Mouse (Mus musculus): Measurements from ENCODE around the gene Rapgef5.

Rapgef5 gene

DNA sequence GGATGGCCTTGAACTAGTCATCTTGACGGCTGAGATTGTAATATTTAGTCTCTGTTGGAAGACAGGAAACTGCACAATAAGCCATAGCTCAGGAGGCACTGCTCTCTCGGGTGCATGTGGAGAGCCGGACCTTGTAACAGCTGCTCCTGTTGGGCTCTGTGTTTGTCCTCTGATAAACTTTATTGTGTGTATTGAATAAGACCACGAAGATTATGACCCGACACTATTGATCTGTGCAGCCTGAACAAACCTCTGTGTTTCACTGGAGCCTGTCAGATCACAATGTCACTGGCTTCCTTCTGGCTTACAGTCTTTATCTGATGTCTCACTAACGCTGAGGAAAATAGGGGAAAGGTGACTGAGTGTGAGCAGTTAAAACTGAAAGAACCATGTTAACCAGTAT lies 205.5 kb downstream of the Rapgef5 start:
- no peak for DNase-seq

DNA sequence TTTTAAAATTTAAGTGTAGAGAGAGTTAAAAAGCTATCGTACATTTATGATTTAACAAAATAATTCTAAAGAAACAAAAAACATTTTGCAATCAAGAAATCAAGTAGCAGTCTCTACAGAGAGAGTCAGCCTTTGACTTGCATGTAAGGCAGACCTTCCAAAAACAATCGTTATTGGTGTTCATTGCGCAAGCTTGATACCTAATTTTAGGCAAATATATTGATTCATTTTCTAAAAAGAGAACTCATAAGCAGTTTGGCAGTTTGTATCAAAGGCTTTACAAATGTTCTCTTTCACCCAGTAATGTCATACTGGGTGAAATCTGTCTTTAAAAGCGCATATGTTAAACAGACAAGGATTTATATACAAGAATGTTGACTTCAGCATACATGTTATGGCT lies 208.7 kb downstream of the Rapgef5 start:
- DNase-seq: no peak

DNA sequence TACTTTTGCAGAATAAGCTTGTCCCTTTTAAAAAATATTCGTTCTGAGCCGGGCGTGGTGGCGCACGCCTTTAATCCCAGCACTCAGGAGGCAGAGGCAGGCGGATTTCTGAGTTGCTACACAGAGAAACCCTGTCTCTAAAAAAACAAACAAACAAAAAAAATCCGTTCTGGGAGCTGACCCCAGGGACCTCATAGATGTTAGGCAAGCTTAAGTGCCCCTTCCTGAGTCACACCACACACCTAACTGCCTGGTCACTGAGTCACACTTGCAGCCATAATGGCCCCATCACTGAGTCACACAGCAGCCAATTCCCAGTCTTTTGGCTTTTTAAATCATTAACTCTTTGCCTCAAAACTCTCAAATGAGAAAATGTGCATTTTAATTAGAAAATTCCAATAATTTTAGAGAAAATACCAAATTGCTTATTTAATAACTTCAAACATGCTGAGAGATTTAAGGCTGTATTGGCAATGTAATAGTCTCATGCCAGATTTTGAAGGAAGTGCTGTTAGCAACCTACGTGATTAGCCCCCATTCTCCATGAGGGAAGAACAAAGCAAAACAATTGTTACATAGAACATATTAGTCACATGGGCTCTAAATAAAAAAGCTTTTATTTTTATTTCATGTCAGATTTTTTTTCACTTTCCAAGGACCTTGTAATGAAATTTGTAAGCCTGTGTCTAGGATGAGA lies 211.3 kb downstream of the Rapgef5 start:
- no peak for DNase-seq

DNA sequence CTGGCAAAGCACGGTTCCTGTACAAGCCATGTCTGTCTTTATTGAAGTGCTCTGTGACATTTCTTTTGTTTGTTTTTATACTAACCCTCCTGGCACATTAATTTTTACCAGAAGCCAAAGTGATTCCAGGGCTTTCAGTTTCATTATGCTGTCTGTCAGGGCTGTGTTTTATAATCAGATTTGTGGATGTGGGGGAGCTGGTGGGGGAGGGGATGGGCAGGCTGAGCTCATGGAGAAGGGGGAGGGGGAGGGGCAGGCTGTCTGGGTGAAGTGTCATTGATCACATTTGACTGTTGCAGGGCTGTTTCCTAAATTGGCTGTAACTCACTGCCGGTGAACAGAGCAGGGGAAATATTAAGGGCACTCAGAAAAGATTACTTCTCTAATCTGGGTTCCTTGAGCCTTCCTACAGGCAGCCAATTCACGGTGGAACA lies 211.9 kb downstream of the Rapgef5 start:
- DNase-seq: no peak

DNA sequence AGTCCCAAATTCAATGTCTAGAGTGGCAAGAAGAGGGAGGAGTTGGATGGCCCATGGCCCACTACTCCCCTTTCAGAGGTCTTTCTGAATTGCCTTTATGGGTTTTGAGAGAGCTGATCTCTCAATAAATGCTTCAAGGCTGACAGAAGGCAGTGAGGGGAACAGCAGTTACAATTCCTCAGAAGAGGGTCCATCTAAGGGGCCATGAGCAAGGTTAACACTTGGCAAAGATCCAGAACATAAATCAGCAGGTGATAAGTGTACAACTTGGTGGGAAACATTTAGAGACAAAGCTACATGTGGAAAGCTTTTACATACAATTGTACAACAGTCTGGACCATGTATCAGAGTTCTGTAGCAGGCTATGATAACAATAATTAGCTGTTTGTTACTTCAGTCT lies 217.3 kb downstream of the Rapgef5 start:
- DNase-seq: no peak

DNA sequence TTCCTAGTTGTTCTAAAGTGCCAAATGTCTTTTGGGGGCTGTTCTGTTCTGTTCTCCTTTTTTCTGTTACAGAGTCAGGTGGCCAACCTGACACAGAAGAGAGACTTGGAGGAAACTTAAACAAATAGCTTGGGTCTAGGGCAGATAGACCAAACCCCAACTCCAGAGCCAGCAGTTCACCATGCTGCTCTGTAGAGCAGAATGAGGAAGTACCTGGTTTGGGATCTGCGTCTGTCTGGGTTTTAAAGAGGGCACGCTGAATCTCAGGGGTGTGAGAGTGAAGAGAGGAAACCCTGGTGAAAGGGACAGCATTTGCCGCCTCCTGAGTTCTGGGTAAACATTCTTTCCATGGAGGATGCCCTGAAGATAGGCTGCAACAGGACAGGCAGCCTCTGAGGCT lies 219.9 kb downstream of the Rapgef5 start:
- no peak for DNase-seq

DNA sequence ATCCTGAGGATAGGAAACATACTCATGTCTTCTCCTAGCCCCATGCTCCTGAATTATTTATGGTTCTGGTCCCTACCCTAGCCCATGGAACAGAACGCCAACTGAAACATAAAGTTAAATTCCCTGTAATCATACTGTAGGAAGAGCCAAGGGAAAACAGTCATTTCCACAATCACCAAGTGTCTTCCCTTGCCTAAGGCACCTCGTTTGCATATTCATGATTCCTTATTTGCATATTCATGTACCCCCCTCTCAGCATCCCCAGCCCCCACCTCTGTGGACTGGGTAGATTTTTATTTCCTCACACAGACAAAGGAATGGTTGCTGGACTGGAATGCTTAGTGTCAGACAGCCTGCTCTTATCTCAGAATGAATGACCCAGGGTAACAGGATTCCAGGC lies 220.6 kb downstream of the Rapgef5 start:
- DNase-seq: no peak

DNA sequence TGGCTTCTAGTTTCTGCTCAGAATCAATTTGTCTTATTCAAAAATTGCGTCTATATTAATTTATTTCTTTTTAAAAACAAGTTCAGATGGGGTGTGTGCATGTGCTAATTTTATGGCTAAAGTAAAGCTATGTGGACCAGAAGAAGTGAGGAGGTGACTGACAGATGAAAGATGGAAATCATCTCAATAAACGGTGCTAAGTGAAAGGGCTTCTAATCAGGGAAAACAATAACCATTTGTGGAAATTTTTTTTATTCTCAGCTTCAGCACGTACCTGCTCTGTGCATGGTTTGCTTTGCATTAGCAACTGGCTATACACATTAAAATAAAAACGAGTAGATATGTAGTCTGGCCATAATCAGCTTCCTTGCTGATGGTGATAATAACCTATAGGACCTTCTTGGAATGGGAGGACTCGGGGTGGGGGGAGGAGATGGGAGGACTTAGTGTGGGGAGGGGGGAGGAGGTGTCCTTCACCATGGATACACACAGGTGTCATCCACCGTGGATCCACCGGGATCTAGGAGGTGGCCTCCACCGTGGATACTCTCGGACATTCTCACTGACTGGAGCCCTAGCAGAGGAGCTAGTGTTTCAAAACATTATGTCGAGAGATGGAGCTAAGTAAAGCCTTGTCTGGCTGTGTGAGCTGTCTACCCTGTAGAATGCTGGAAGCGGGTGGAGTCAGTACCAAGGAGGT lies 221.2 kb downstream of the Rapgef5 start:
- DNase-seq: no peak

DNA sequence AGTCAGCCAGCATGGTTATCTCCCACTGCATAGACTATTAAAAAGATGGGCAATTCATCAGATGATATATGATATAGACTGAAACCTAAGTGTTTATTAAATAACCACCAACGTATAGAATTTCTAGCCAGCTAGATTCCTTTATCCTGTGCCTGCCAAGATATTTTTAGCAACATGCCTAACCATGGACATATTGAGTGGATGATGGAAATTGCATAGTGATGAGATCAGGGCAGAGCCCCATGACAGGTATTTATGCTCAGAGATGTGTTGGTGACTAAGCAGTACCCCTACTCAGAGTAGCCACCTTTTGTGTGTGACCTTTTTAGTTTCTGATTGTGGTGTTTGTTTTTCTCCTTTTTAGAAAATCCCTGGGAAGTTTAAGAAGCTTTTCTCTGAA lies 226.2 kb downstream of the Rapgef5 start:
- no peak for DNase-seq

DNA sequence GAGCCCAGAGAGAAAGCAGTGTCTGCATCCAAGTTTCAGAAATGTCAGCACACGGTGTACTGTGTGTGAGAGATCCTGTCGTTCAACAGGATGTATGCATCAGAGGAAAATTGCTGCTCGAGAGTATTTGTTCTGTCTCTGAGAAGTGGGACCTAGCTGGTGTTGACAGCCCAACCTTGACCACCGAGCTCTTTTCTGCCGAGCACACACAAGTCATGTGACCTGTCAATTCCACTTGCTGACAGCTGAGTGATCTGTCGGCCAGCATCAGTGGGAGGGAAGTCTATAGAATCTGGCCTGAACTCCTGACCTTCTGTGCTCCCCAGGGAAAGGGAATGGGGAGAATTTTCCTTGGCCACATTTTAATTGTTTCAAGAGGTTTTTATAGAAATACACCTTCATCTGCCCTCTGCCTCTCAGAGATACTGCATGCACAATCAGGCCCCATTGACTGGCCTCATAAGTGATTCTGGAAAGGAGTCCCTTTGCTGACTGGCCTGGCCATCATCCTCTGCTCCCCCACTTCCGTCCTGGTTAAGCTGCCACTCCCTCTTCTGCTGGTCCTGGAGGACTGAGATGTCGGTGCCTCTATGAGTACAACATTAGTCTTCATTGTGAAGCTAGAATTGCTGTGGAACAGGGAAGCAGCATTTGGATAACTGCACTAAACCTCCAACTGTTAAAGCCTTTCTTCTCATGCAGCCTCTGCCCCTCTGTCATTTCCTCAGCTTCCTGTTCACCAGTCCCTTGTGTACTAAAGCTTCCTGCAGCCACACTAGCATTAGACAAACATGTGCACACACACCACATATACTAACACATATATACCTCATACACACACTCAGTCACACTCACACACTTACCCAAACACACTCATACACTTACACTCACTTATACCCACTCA lies 228.6 kb downstream of the Rapgef5 start:
- DNase-seq: no peak

DNA sequence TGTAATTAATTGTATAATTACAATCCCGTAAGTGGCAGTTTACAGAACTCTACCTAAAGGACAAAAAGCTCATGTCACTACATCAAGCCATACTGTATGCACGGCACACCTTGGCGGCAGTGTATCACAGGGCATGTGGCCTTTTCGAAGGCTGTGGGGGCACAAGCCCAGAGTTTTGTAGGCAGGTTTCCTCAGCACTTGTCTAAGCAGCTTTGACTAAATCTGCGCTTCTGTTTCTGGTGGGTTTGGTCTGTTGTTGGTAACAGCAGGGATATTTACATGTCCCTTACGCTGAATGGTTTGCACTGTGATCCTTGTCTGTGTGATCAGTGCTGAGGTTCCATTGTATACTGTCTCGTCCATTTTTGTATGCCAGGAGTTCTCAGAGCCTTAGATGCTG lies 230.3 kb downstream of the Rapgef5 start:
- no peak for DNase-seq

DNA sequence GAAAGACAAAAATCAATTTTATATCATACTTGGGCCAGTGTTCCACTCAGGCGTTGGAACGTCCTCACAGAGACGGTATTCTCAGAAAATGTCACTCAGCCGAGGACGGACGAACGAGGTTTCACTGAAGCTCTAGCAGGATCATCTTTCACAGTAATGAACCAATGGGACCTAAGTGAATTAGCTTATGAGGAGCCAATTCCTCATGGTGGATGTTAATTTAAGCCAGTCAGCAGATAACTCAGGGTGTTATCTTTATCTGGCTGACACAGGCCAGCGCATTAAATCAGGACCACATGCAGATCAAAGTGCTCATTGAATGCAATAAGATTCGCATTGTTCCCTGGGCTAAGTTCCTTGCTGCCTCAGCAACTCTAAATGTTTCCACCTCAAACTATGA lies 234.8 kb downstream of the Rapgef5 start:
- no peak for DNase-seq

DNA sequence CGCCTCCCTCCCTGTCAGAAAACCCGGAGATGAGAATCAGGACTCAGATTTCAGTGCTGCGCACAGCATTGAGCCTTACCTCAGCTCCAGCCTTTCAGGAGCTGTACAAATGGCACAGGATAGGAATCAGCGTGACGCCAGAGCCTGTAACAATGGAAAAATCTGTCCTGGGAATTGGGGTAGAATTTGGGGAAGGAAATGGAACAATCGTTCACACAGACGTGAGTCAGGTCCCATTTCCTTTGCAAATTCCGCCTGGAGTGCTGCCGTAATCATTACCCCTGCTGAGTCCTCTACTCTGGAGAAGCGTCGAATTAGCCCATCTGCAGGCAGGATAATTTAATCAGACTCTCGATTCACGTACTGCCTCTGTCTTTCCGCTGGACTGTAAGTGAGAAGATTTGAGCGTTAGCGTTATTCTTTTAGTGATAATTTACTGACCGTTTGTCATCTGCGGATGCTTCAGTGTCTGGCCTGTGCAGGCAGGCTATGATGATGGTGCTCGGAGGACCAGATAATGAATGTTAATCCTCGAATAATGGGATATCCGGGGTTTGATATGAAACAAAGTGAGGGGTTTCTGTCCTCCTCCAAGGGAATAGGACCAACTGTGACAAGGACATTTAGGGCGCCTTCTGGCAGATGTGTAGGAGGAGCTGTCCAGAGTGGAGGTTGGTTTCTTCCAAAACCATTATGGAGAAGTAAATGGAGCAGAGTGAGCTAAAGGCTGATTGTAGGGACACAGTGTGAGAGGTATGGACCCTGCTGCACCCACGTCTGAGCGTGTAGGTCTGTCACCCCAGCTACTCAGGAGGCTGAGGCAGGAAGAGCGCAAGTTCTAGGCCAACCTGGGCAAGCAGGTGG lies 235.5 kb downstream of the Rapgef5 start:
- DNase-seq: no peak

DNA sequence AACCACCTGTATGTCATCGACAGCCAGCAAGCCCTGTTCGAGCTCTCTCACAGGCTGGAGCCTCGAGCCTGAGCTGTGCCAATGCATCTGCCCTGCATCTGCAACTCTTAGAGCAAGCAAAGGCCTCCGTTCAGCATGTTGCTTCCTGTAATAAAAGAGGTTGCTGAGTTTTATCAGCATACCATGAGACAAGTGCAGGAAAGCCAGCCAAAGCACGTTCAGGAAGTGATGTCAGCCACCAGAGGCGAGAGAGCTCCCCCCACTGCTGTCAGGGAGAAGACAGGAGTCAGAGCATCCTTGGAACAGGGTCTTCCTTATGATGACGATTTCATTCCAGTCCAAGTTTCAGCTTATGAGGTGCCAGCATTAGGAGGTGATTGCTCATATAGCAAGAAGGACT lies 239.7 kb downstream of the Rapgef5 start:
- DNase-seq: no peak

DNA sequence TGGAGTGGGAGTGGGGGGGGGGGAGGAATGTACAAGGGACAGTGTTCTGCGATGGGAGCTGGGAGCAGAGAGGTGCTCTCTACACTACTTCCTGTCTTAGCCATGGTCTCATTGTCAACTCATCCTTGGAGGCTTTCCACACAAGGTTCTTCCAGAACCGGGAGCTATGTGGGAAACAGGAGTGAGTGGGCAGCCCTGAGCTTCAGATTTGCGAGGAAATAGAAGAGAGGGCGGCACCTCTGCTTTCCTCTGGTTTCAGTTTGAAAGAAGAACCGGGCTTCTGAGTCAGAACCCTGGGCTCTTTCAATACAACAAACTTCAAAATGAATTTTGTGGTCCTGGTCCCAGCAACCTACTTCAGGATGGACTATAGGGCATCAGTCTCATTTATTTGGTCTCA lies 244.1 kb downstream of the Rapgef5 start:
- DNase-seq: no peak

DNA sequence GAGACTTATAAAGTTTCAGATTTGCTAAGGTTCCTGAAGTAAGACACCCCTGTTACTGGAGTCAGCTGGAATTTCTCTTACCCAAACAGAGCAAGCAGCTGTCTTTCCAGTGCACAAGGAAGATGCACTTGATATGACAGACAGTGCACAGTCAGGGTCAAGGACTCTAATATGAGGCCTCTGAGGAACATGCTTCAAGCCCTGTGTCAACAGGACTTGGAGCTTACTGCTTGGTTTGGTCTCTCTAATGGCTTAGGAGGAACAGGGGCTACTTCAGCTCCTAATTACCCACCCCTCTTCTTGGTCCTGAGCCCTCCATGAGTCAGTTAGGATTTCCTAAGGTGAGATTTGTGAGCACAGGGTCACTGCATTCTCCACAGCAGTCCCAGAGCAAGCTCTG lies 244.6 kb downstream of the Rapgef5 start:
- no peak for DNase-seq

DNA sequence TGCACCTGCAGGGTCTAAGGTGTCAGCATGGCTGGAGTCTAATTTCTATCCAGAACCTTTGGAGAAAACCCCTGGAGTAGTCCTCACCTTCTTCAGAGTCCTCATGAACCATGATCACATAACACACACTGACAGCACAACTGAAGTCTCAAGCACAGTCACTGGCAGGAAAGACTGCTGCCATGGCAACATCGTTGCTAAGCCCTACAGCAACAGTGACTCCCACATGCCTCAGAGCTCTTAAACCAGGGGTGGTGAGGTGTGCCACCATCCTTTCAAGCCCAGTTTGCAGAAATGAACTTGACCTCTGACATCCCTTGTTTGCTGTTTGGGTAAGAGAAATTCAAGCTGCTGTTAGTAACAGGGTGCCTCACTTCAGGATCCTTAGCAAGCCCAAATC lies 245.4 kb downstream of the Rapgef5 start:
- DNase-seq: no peak

DNA sequence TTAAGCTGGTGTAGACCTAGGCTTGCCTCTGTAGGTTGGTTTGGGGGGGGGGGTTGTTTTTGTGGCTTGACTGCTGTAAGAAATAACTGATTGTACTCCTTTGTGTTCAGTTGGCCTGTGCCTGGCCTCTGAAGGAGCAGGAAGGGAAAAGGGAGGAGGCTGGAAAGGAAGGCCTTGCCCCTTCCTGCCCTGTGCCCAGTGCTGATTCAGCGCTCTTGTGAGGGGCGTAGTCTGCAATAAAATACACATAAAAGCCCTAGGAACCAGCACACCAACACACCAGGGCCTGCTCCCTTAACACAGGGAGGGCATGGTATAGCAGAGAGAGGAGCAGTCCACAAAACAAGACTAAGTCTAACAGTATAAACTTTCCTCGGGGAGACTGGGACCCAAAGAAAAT lies 247.0 kb downstream of the Rapgef5 start:
- DNase-seq: no peak

DNA sequence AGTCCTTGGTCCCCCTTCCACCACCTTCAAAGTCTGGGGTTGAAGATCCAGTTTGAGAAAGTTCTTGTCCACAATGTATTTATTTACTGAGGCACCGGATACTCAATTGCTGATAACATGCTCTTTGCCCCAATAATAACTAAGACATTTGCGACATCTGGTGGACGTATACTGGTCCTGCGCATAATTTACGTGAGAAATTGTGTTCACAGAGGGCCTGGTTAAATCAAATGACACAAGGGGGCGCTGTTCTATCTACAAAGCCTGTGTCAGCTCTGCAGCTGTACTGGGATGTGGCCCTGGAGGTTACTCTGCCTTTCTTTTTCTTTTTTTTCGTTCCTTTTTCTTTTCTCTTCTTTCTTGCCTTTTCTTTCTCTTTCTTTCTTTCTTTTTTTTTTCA lies 248.6 kb downstream of the Rapgef5 start:
- DNase-seq: peak; percentile 14 to 52

DNA sequence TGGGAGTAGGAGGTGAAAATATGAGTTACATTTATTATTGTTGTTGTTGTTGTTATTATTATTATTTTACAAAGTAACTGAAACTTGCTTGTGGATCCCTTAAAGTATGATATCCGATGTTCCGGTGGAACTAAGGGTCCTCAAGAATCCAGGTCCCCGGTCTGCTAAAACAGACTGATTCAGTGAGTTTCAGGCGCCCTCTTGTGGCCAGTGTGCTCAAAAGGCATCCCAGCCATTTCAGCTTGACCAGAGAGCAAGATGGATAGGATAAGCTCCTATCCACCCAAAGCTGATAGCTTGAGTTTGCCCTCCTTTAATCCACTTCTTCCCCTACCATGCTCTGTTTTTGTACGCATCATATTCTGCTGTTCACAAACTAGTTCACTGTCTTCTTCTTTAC lies 252.8 kb downstream of the Rapgef5 start:
- DNase-seq: peak; percentile 25 to 67

DNA sequence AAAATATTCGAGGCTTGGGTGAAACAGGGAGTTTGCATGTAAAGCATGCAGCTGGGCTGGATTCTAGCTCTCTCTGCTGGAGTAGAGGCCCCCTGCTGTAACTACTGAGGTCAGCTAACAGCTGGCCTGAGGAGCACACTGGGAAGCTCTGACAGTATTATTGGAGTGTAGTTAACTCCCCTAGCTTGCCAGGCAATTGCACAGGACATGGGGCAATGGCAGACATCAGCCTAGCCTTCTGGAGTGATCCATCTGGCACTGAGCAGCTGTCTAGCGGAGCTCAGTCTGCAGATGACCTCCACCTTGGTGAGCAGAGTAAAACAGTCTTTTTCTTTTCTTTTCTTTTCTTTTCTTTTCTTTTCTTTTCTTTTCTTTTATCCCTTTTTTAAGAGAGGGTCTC lies 253.9 kb downstream of the Rapgef5 start:
- DNase-seq: no peak

DNA sequence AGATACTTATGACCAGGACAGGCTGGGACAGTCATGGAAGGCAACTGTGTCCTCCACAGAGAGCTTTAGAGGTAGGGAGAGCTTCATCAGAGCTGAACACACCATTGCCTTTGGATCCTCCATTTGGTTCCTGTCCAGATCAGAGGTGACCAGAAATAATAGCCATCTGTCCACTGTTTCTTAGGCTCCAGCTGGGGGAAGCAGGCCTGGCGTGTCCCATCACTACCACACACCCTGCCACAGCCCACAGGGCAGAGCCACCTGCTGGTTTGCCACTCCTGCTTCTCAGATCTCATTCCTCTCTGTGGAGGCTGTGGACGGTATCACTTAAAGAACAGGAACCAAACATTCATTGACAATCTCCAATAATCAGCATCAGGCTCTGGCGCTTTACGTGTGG lies 254.9 kb downstream of the Rapgef5 start:
- DNase-seq: no peak

DNA sequence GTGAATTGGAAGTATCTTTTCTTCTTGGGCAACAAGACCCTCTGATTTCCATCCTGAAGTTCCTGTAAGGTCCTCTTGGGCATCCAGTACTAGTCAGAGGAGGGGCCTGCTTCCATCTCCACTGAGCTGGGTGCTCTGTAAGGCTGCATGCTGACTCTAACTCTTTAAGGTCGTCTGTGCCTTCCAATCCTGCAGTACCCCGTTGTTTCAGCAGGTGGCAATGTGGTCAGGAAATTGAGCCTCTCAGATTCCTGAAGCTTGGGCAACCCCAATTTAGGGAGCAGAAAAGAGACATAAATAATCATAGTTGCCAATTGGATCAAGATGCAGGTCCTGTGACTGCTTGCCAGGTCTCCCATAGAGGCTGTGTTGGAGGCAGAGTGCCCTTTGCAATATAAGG lies 256.4 kb downstream of the Rapgef5 start:
- DNase-seq: peak in 1 of 2 experiments; percentile 60
